Mouse (Mus musculus): Measurements from ENCODE around the gene 5830473C10Rik. TPM values are rescaled to one million over a fixed set of nuclear protein-coding genes. Genes with fewer than 3 reads are reported as not detected.

Gene 5830473C10Rik
- polyA plus RNA-seq, 1 experiment: not detected

GRCm38 (mm10) chr5:90565205-90565604 is 4.3 kb downstream of the 5830473C10Rik start:
- Histone ChIP-seq H3K4me1 (ENCODE audit: control insufficient read depth) (no peaks in the 10 kb centered on the region), H3K36me3 (ENCODE audit: control insufficient read depth) (no peaks in the 10 kb centered on the region), H3K27me3 (ENCODE audit: control insufficient read depth) (no peaks in the 10 kb centered on the region), H3K9me3 (ENCODE audit: control insufficient read depth, low read length) (no peaks in the 10 kb centered on the region; the same call in 1 of the 2 replicates), H3K4me3 (replicated peaks) (no peak overlapping the region)
- TF ChIP-seq TAL1 (IDR thresholded peaks at IDR 0.05; ENCODE audit: low read length): no peak
- TF ChIP-seq GATA1 (IDR thresholded peaks at IDR 0.05; ENCODE audit: low read length): no peak

- no peak for TF ChIP-seq TAL1 (IDR thresholded peaks at IDR 0.05; ENCODE audit: low read length)
- no peak for TF ChIP-seq GATA1 (IDR thresholded peaks at IDR 0.05; ENCODE audit: low read length)
- H3K4me1 ChIP-seq (ENCODE audit: control insufficient read depth): no peaks in the 10 kb centered on the region
- H3K9me3 ChIP-seq (ENCODE audit: control insufficient read depth, low read length): no peaks in the 10 kb centered on the region
- no peaks in the 10 kb centered on the region for H3K27me3 ChIP-seq (ENCODE audit: control insufficient read depth)
- H3K36me3 ChIP-seq (ENCODE audit: control insufficient read depth): no peaks in the 10 kb centered on the region
- no peak overlapping the region for H3K4me3 ChIP-seq (replicated peaks)
Observed at GRCm38 (mm10) chr5:90567788-90568187, 6.9 kb downstream of the 5830473C10Rik start.

- Histone ChIP-seq H3K4me3 (replicated peaks) (no peak overlapping the region), H3K9me3 (ENCODE audit: control insufficient read depth, low read length) (no peaks in the 10 kb centered on the region), H3K27me3 (ENCODE audit: control insufficient read depth) (no peaks in the 10 kb centered on the region), H3K36me3 (ENCODE audit: control insufficient read depth) (no peaks in the 10 kb centered on the region), H3K4me1 (ENCODE audit: control insufficient read depth) (no peaks in the 10 kb centered on the region)
- no peak for TF ChIP-seq TAL1 (IDR thresholded peaks at IDR 0.05; ENCODE audit: low read length)
- TF ChIP-seq GATA1 (IDR thresholded peaks at IDR 0.05; ENCODE audit: low read length): no peak
Observed at GRCm38 (mm10) chr5:90568338-90568737, 7.4 kb downstream of the 5830473C10Rik start.

- H3K4me3 ChIP-seq (replicated peaks): no peak overlapping the region
- TF ChIP-seq TAL1 (IDR thresholded peaks at IDR 0.05; ENCODE audit: low read length) (no peak), GATA1 (IDR thresholded peaks at IDR 0.05; ENCODE audit: low read length) (no peak)
- no peaks in the 10 kb centered on the region for H3K27me3 ChIP-seq (ENCODE audit: control insufficient read depth)
- no peaks in the 10 kb centered on the region for H3K36me3 ChIP-seq (ENCODE audit: control insufficient read depth)
- H3K4me1 ChIP-seq (ENCODE audit: control insufficient read depth): no peaks in the 10 kb centered on the region
- H3K9me3 ChIP-seq (ENCODE audit: control insufficient read depth, low read length): no peaks in the 10 kb centered on the region
Observed at GRCm38 (mm10) chr5:90571216-90571615, 10.3 kb downstream of the 5830473C10Rik start.

GRCm38 (mm10) chr5:90577751-90578150 is 16.8 kb downstream of the 5830473C10Rik start:
- Histone ChIP-seq H3K4me1 (ENCODE audit: control insufficient read depth) (no peaks in the 10 kb centered on the region), H3K27me3 (ENCODE audit: control insufficient read depth) (no peaks in the 10 kb centered on the region), H3K36me3 (ENCODE audit: control insufficient read depth) (no peaks in the 10 kb centered on the region), H3K9me3 (ENCODE audit: control insufficient read depth, low read length) (peaks cover 2% of the 10 kb centered on the region; the same call in 1 of the 2 replicates), H3K4me3 (replicated peaks) (no peak overlapping the region)
- TF ChIP-seq TAL1 (IDR thresholded peaks at IDR 0.05; ENCODE audit: low read length) (no peak), GATA1 (IDR thresholded peaks at IDR 0.05; ENCODE audit: low read length) (no peak)

GRCm38 (mm10) chr5:90579556-90579955 is 18.6 kb downstream of the 5830473C10Rik start:
- Histone ChIP-seq H3K9me3 (ENCODE audit: control insufficient read depth, low read length) (peaks cover 2% of the 10 kb centered on the region; the same call in 1 of the 2 replicates), H3K4me3 (replicated peaks) (no peak overlapping the region), H3K36me3 (ENCODE audit: control insufficient read depth) (no peaks in the 10 kb centered on the region), H3K4me1 (ENCODE audit: control insufficient read depth) (no peaks in the 10 kb centered on the region), H3K27me3 (ENCODE audit: control insufficient read depth) (no peaks in the 10 kb centered on the region)
- TF ChIP-seq GATA1 (IDR thresholded peaks at IDR 0.05; ENCODE audit: low read length) (no peak), TAL1 (IDR thresholded peaks at IDR 0.05; ENCODE audit: low read length) (no peak)

GRCm38 (mm10) chr5:90582179-90582578 is 21.3 kb downstream of the 5830473C10Rik start:
- no peak overlapping the region for H3K4me3 ChIP-seq (replicated peaks)
- H3K4me1 ChIP-seq (ENCODE audit: control insufficient read depth): no peaks in the 10 kb centered on the region
- TF ChIP-seq GATA1 (IDR thresholded peaks at IDR 0.05; ENCODE audit: low read length): no peak
- no peak for TF ChIP-seq TAL1 (IDR thresholded peaks at IDR 0.05; ENCODE audit: low read length)
- H3K27me3 ChIP-seq (ENCODE audit: control insufficient read depth): no peaks in the 10 kb centered on the region
- peaks cover 2% of the 10 kb centered on the region; the same call in 1 of the 2 replicates for H3K9me3 ChIP-seq (ENCODE audit: control insufficient read depth, low read length)
- no peaks in the 10 kb centered on the region for H3K36me3 ChIP-seq (ENCODE audit: control insufficient read depth)

GRCm38 (mm10) chr5:90584799-90585198 is 23.9 kb downstream of the 5830473C10Rik start:
- Histone ChIP-seq H3K36me3 (ENCODE audit: control insufficient read depth) (no peaks in the 10 kb centered on the region), H3K4me1 (ENCODE audit: control insufficient read depth) (no peaks in the 10 kb centered on the region)
- TF ChIP-seq TAL1 (IDR thresholded peaks at IDR 0.05; ENCODE audit: low read length): no peak
- no peak for TF ChIP-seq GATA1 (IDR thresholded peaks at IDR 0.05; ENCODE audit: low read length)

GRCm38 (mm10) chr5:90586511-90586910 is 25.6 kb downstream of the 5830473C10Rik start:
- H3K36me3 ChIP-seq (ENCODE audit: control insufficient read depth): no peaks in the 10 kb centered on the region
- no peaks in the 10 kb centered on the region for H3K27me3 ChIP-seq (ENCODE audit: control insufficient read depth)
- no peak for TF ChIP-seq GATA1 (IDR thresholded peaks at IDR 0.05; ENCODE audit: low read length)
- no peaks in the 10 kb centered on the region for H3K4me1 ChIP-seq (ENCODE audit: control insufficient read depth)
- H3K4me3 ChIP-seq (replicated peaks): no peak overlapping the region
- no peaks in the 10 kb centered on the region for H3K9me3 ChIP-seq (ENCODE audit: control insufficient read depth, low read length)

More at GRCm38 (mm10) chr5:90584799-90585198, 23.9 kb downstream of the 5830473C10Rik start:
- Histone ChIP-seq H3K9me3 (ENCODE audit: control insufficient read depth, low read length) (peaks cover 2% of the 10 kb centered on the region; the same call in 1 of the 2 replicates), H3K4me3 (replicated peaks) (no peak overlapping the region), H3K27me3 (ENCODE audit: control insufficient read depth) (no peaks in the 10 kb centered on the region)

- Histone ChIP-seq H3K4me1 (ENCODE audit: control insufficient read depth) (no peaks in the 10 kb centered on the region), H3K9me3 (ENCODE audit: control insufficient read depth, low read length) (no peaks in the 10 kb centered on the region), H3K36me3 (ENCODE audit: control insufficient read depth) (no peaks in the 10 kb centered on the region), H3K27me3 (ENCODE audit: control insufficient read depth) (no peaks in the 10 kb centered on the region), H3K4me3 (replicated peaks) (no peak overlapping the region)
- TF ChIP-seq GATA1 (IDR thresholded peaks at IDR 0.05; ENCODE audit: low read length): no peak
- TF ChIP-seq TAL1 (IDR thresholded peaks at IDR 0.05; ENCODE audit: low read length): no peak
Observed at GRCm38 (mm10) chr5:90588104-90588503, 27.2 kb downstream of the 5830473C10Rik start.

Measured in erythroblast, embryonic 14.5 days (primary cell).